Mouse (Mus musculus) lung, embryonic 14.5 days (tissue): ENCODE results near the gene Tjp2. TPM values are rescaled to one million over a fixed set of nuclear protein-coding genes. Genes with fewer than 3 reads are reported as not detected.
A peak's percentile ranks its signal among the peaks of the same experiment; 100 is the strongest.
"Not testable (repeated sequence)": the region's sequence is repeated elsewhere in the genome, so short reads cannot be mapped to it uniquely, and the experiment has no call there.

Experiments
- ATAC-seq: fragments of 200-750 bp; cut with Nextera tagmentation; 2 replicates; pipeline ENCODE4 v1.8.0; 2017; ENCODE audit warnings: mild to moderate bottlenecking, moderate TSS enrichment, moderate library complexity; ENCODE audit not compliant: insufficient read depth
- DNase-seq: peaks from one replicate; pipeline ENCODE4 v3.0.0-alpha.2; 2015
- H3K27ac ChIP-seq: fragments of 300-500 bp; sonication (generic); 2 replicates; pipeline ENCODE4 v1.5.1; 2014; ENCODE audit warnings: low read depth, mild to moderate bottlenecking, moderate library complexity
- H3K27me3 ChIP-seq: fragments of 300-500 bp; sonication (generic); 2 replicates; pipeline ENCODE4 v1.6.1; 2014; ENCODE audit warnings: low read length, control low read depth; ENCODE audit not compliant: insufficient read depth
- H3K36me3 ChIP-seq: fragments of 300-500 bp; sonication (generic); 2 replicates; pipeline ENCODE4 v1.6.1; 2014; ENCODE audit warnings: control low read depth; ENCODE audit not compliant: insufficient read depth
- H3K4me1 ChIP-seq: fragments of 300-500 bp; sonication (generic); 2 replicates; pipeline ENCODE4 v1.6.1; 2014; ENCODE audit warnings: antibody characterized with exemption, control low read depth; ENCODE audit not compliant: insufficient read depth
- H3K4me2 ChIP-seq: fragments of 300-500 bp; sonication (generic); 2 replicates; pipeline ENCODE4 v1.6.1; 2014; ENCODE audit warnings: mild to moderate bottlenecking
- H3K4me3 ChIP-seq: fragments of 300-500 bp; sonication (generic); 2 replicates; pipeline ENCODE4 v1.5.1; 2014; ENCODE audit warnings: low read depth, low read length
- H3K9ac ChIP-seq: fragments of 300-500 bp; sonication (generic); 2 replicates; pipeline ENCODE4 v1.6.1; 2014
- H3K9me3 ChIP-seq: fragments of 300-500 bp; sonication (generic); 2 replicates; pipeline ENCODE4 v1.6.1; 2016; ENCODE audit warnings: low read depth, low read length, control low read depth
- CTCF ChIP-seq: IDR thresholded peaks from 2 replicates; pipeline ENCODE4 v1.5.1; 2016; ENCODE audit warnings: antibody characterized with exemption, low read depth
- WGBS: fragments of 180-500 bp; shearing (Covaris S2); extraction: QIAGEN DNeasy Blood & Tissue Kit; methylation state at CpG from one replicate; pipeline ENCODE4 v1.1.7; 2014; 5-methylcytosine and 5-hydroxymethylcytosine counted together
- polyA plus RNA-seq: library from polyadenylated mRNA; unstranded; fragments of >200 nt; fragmentation: Nextera tagmentation; extraction: Ambion mirVana; gene quantifications from 2 replicates; pipeline ENCODE4 v1.2.1, GENCODE M21; 2014

The Tjp2 gene
- polyA plus RNA-seq, 1 experiment from 2014 or later, result 40.0 TPM

GRCm38 (mm10) chr19:24187358-24187757 is 37.5 kb downstream of the Tjp2 start:
- TF ChIP-seq CTCF, result peak; percentile 22; the same call in 1 of the 2 replicates
- H3K4me3 ChIP-seq, H3K27ac ChIP-seq, DNase-seq, H3K4me1 ChIP-seq, H3K27me3 ChIP-seq, H3K36me3 ChIP-seq, H3K4me2 ChIP-seq, H3K9ac ChIP-seq, H3K9me3 ChIP-seq, ATAC-seq: not testable (repeated sequence)
- WGBS, result 64% methylated on average over 1 of the region's 1 CpGs

DNA sequence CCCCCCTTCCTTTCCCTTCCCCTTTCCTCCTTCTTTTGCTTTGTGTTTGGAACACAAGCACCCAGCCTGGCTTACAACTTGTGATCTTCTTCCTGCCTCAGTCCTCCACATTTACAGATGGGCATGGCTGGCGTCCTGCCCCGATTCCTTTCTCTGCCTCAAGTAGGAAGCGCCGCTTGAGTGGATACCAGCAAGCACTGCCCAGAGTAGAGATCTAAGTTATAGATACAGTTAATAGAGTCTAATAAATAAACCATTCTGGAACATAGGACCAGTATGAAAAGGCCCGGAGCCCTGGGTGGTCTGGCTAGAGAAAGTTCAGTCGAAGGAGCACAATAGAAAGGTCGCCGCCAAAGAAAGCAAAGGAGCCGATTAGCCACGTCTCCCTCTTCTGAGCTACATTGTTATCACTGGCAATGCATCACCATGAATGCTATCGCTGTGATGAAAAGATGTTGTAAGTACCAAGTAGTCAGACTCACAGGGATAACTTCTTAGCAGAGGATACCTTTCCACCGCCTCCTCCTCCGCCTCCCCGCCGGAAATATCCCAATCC is 41.1 kb downstream of the Tjp2 start:
- 83% methylated on average over 15 of the region's 15 CpGs for WGBS
- no peak for ATAC-seq

DNA sequence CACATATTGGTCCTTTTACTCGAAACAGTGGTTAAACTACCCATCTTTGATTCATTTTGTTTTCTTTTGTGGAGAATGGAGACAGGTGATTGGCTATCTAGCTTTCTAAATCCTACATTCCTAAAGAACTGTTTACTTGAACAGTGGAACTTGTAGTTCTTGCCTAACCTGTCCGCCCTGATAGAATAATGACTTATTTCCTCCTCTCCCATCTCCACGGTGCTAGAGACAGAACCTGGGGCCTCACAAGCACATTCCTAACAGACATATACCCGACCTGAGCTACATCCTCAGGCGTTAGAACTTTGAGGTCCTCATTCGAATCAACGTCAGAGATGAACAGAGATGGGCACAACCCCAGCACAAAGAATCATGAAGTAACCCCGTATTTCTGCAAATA is 44.4 kb downstream of the Tjp2 start:
- no peak for DNase-seq
- peaks cover 5% of the 10 kb centered on the region; the same call in 1 of the 2 replicates for H3K4me1 ChIP-seq
- H3K4me2 ChIP-seq, result no peak overlapping the region
- no peaks in the 10 kb centered on the region for H3K27me3 ChIP-seq
- 45% methylated on average over 8 of the region's 8 CpGs for WGBS
- no peak overlapping the region for H3K9ac ChIP-seq
- no peak for TF ChIP-seq CTCF
- no peak overlapping the region for H3K4me3 ChIP-seq
- H3K9me3 ChIP-seq, result no peaks in the 10 kb centered on the region
- ATAC-seq, result no peak
- no peaks in the 10 kb centered on the region for H3K36me3 ChIP-seq
- no peak overlapping the region for H3K27ac ChIP-seq

More for the DNA sequence above, 41.1 kb downstream of the Tjp2 start:
- no peak for DNase-seq
- H3K27ac ChIP-seq, result no peak overlapping the region
- H3K9me3 ChIP-seq, result no peaks in the 10 kb centered on the region
- H3K4me3 ChIP-seq, result no peak overlapping the region
- H3K4me2 ChIP-seq, result no peak overlapping the region
- H3K27me3 ChIP-seq, result no peaks in the 10 kb centered on the region
- no peak overlapping the region for H3K9ac ChIP-seq
- peaks cover 5% of the 10 kb centered on the region; the same call in 1 of the 2 replicates for H3K4me1 ChIP-seq
- no peak for TF ChIP-seq CTCF
- no peaks in the 10 kb centered on the region for H3K36me3 ChIP-seq

DNA sequence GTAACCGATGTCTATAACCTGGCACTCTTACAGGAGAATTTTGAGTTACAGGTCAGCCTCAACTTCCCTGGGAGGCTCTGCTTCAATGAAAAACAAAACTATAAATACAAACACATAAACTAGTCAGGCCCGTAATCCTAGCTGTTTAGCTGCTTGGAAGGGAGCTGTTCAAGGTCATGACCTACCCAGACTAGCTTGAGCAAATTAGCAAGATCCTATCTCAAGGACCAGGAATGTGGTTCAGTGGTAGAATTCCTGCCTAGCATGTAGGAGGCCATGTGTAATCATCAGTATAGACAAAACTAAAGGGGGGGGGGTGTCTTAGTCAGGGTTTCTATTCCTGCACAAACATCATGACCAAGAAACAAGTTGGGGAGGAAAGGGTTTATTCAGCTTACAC is 46.7 kb downstream of the Tjp2 start:
- DNase-seq, result no peak
- H3K27me3 ChIP-seq, result no peaks in the 10 kb centered on the region
- no peaks in the 10 kb centered on the region for H3K36me3 ChIP-seq
- H3K4me2 ChIP-seq, result no peak overlapping the region
- no peak for TF ChIP-seq CTCF
- no peak overlapping the region for H3K4me3 ChIP-seq
- no peak overlapping the region for H3K9ac ChIP-seq
- no peaks in the 10 kb centered on the region for H3K9me3 ChIP-seq
- H3K27ac ChIP-seq, result no peak overlapping the region
- no peak for ATAC-seq
- 76% methylated on average over 2 of the region's 2 CpGs for WGBS
- peaks cover 5% of the 10 kb centered on the region; the same call in 1 of the 2 replicates for H3K4me1 ChIP-seq

DNA sequence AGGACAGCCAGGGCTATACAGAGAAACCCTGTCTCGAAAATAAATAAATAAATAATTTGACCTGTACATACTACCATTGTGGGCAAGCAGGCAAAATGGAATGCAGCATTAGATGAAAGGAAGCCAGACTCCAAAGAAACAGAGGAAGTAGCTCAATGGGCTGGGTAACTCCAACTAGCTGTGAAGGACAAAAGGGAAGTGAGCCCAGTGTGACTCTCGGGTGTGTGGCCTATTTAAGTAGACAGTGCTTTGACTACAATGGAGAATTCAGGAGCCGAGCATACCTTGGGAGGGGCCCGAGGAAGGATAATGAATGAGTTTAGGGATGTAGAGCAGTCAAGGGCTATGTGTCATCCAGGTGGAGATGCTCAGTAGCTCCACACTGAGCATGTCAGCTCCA is 48.1 kb downstream of the Tjp2 start:
- no peak overlapping the region for H3K4me3 ChIP-seq
- no peak overlapping the region for H3K4me2 ChIP-seq
- no peak for ATAC-seq
- H3K9ac ChIP-seq, result no peak overlapping the region
- DNase-seq, result no peak
- WGBS, result 83% methylated on average over 4 of the region's 4 CpGs
- H3K4me1 ChIP-seq, result peaks cover 9% of the 10 kb centered on the region; the same call in 1 of the 2 replicates
- H3K36me3 ChIP-seq, result no peaks in the 10 kb centered on the region
- no peak overlapping the region for H3K27ac ChIP-seq
- no peaks in the 10 kb centered on the region for H3K27me3 ChIP-seq
- no peaks in the 10 kb centered on the region for H3K9me3 ChIP-seq
- TF ChIP-seq CTCF, result no peak

- no peaks in the 10 kb centered on the region for H3K9me3 ChIP-seq
- no peak for TF ChIP-seq CTCF
- 0 out of 2 replicates have a peak, but pooled peaks cover 4% of the 10 kb centered on the region for H3K4me1 ChIP-seq
- no peaks in the 10 kb centered on the region for H3K27me3 ChIP-seq
- peak overlapping the region; percentile 78 for H3K9ac ChIP-seq
- WGBS, result 2% methylated on average over 13 of the region's 13 CpGs
- H3K4me3 ChIP-seq, result peak overlapping the region; percentile 74
- DNase-seq (peak; percentile 72), ATAC-seq (no peak; the same call in 1 of the 2 replicates)
- H3K27ac ChIP-seq, result no peak overlapping the region
- no peaks in the 10 kb centered on the region for H3K36me3 ChIP-seq
- peak overlapping the region; percentile 81 for H3K4me2 ChIP-seq
Measured at GRCm38 (mm10) chr19:24174896-24175295, 49.9 kb downstream of the Tjp2 start.

DNA sequence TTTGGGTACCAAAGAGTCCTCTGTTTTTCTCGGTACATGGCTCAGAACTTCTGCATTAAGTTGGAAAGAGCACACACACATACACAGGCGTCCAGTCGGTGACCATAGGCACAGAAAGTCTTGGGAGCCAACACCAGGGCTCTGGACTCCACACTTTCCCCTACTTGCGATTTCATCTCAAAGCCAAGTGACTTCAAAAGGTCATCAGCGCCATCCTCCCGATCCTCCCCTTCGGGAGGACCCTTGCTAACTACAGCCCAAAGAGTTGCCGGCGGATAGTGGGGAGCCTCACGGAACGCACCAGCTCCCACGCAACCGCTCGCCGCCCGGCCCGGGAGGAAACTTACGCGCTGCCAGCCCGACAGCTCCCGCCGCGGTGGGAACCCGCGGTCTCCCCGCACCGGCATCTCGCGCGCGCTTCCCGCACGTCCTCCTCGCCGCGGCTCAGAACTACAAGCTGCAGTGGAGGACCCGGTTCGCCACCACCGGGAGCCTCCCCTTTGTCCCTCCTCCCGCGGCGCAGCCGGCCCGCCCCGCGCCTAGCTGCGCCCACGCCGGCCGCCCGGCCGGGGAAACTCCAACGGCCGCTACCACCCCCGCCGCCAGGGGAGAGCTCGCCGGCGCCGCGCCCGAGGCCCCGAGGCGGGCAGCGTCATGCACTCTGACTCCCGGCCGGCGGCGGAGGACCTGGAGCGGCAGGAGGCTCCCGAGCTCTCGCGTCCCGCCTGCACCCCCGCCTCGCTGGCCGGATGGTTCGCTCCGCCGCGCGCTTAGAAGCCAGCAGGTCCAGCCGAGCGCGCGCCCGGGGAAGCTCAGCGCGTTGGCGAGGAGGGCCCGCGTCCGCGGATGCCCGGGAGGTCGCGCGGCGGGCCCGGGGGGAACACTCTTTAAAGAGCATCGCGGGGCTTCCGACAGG is 51.0 kb downstream of the Tjp2 start:
- ATAC-seq, result peak; percentile 89
- 0 out of 2 replicates have a peak, but pooled peaks cover 4% of the 10 kb centered on the region for H3K4me1 ChIP-seq
- TF ChIP-seq CTCF, result no peak
- no peaks in the 10 kb centered on the region for H3K27me3 ChIP-seq
- DNase-seq, result peak; percentile 95
- peak overlapping the region; percentile 81 for H3K4me2 ChIP-seq
- peak overlapping the region; percentile 78 for H3K9ac ChIP-seq
- under 1% methylated on average over 97 of the region's 103 CpGs for WGBS
- no peaks in the 10 kb centered on the region for H3K9me3 ChIP-seq
- peak overlapping the region; percentile 75 for H3K27ac ChIP-seq
- H3K36me3 ChIP-seq, result no peaks in the 10 kb centered on the region
- peak overlapping the region; percentile 74 for H3K4me3 ChIP-seq
